Mouse (Mus musculus) left cerebral cortex, adult 8-10 months (tissue): ENCODE measurements around the gene Hist1h4n. TPM values are rescaled to one million over a fixed set of nuclear protein-coding genes. Genes with fewer than 3 reads are reported as not detected.
"Not testable (repeated sequence)": the region's sequence is repeated elsewhere in the genome, so short reads cannot be mapped to it uniquely, and the experiment has no call there.

ENCODE experiments used
- DNase-seq, 2 experiments: peaks; one replicate each; pipeline ENCODE4 v3.0.0; 2022; ENCODE audit warnings: low spot score in 2 of 2
- total RNA-seq, 4 experiments: library from RNA; stranded (reverse); gene quantifications; 2 replicates each; pipeline ENCODE4 v1.2.4; 2022

Hist1h4n gene
- total RNA-seq = 10 to 100 TPM; 31.1 to 87.2 (median 44.3) TPM

GRCm38 (mm10) chr13:21831418-21832394 lies at the start of gene Hist1h4n:
Gene Hist1h4n, minus strand, starts transcription at chr13:21832196.
- DNase-seq = peak in 1 of 2 experiments; percentile 30

GRCm38 (mm10) chr13:21880735-21881134 lies 48.7 kb upstream of the Hist1h4n start:
- DNase-seq = no peak

GRCm38 (mm10) chr13:21865503-21865902 lies 33.5 kb upstream of the Hist1h4n start:
- not testable (repeated sequence) for DNase-seq

GRCm38 (mm10) chr13:21861608-21862007 lies 29.6 kb upstream of the Hist1h4n start:
- DNase-seq = no peak

- DNase-seq = peak; percentile 23 to 41
Measured at GRCm38 (mm10) chr13:21855698-21856162, 23.7 kb upstream of the Hist1h4n start.

GRCm38 (mm10) chr13:21855146-21855545 lies 23.1 kb upstream of the Hist1h4n start:
- peak; percentile 64 to 95 for DNase-seq

GRCm38 (mm10) chr13:21852215-21852945 lies 20.4 kb upstream of the Hist1h4n start:
- DNase-seq = no peak

- not testable (repeated sequence) for DNase-seq
Measured at GRCm38 (mm10) chr13:21850696-21851095, 18.7 kb upstream of the Hist1h4n start.

- DNase-seq = no peak
Measured at GRCm38 (mm10) chr13:21847883-21848282, 15.9 kb upstream of the Hist1h4n start.

- DNase-seq = not testable (repeated sequence)
Measured at GRCm38 (mm10) chr13:21846356-21846755, 14.4 kb upstream of the Hist1h4n start.

- not testable (repeated sequence) for DNase-seq
Measured at GRCm38 (mm10) chr13:21840508-21840907, 8.5 kb upstream of the Hist1h4n start.

- DNase-seq = not testable (repeated sequence)
Measured at GRCm38 (mm10) chr13:21833461-21833860, 1.5 kb upstream of the Hist1h4n start, which contains the start of the genes Hist1h2ap and Hist1h2br. Gene Hist1h2ap, minus strand, starts transcription at chr13:21833507. Gene Hist1h2br, plus strand, starts transcription at chr13:21833743.

- no peak for DNase-seq
Measured at GRCm38 (mm10) chr13:21830344-21830743, 1.7 kb downstream of the Hist1h4n start.

GRCm38 (mm10) chr13:21828511-21828910 lies 3.5 kb downstream of the Hist1h4n start:
- DNase-seq = no peak

GRCm38 (mm10) chr13:21820082-21820890 lies 11.7 kb downstream of the Hist1h4n start:
- DNase-seq = not testable (repeated sequence)

- DNase-seq = not testable (repeated sequence)
Measured at GRCm38 (mm10) chr13:21812092-21812491, 19.9 kb downstream of the Hist1h4n start.

GRCm38 (mm10) chr13:21811539-21811938 lies 20.5 kb downstream of the Hist1h4n start, which contains the start of gene Hist1h4m:
Gene Hist1h4m, plus strand, starts transcription at chr13:21811746.
- DNase-seq = peak; percentile 27 to 32

- DNase-seq = not testable (repeated sequence)
Measured at GRCm38 (mm10) chr13:21811074-21811473, 20.9 kb downstream of the Hist1h4n start.

GRCm38 (mm10) chr13:21810073-21810472 lies 21.9 kb downstream of the Hist1h4n start, which contains the start of the genes Hist1h2bq and Hist1h2ao:
Gene Hist1h2bq, minus strand, starts transcription at chr13:21810197.
Gene Hist1h2ao, plus strand, starts transcription at chr13:21810465.
- DNase-seq = not testable (repeated sequence)

GRCm38 (mm10) chr13:21803058-21803457 lies 28.9 kb downstream of the Hist1h4n start:
- DNase-seq = not testable (repeated sequence)
